Mouse (Mus musculus): Measurements from ENCODE around the gene Gsdma3. TPM values are rescaled to one million over a fixed set of nuclear protein-coding genes. Genes with fewer than 3 reads are reported as not detected.

The Gsdma3 gene
- 25.4 and 31.6 TPM in 2 replicates for total RNA-seq (2021)
- long read RNA-seq, experiment 1, partial matches to known transcripts = 19 of 19 reads
- long read RNA-seq, experiment 1, other reads (novel, unspliced or antisense) = 0 of 19 reads
- long read RNA-seq, experiment 2, partial matches to known transcripts = 3 of 3 reads
- long read RNA-seq, experiment 2, other reads (novel, unspliced or antisense) = 0 of 3 reads

DNA sequence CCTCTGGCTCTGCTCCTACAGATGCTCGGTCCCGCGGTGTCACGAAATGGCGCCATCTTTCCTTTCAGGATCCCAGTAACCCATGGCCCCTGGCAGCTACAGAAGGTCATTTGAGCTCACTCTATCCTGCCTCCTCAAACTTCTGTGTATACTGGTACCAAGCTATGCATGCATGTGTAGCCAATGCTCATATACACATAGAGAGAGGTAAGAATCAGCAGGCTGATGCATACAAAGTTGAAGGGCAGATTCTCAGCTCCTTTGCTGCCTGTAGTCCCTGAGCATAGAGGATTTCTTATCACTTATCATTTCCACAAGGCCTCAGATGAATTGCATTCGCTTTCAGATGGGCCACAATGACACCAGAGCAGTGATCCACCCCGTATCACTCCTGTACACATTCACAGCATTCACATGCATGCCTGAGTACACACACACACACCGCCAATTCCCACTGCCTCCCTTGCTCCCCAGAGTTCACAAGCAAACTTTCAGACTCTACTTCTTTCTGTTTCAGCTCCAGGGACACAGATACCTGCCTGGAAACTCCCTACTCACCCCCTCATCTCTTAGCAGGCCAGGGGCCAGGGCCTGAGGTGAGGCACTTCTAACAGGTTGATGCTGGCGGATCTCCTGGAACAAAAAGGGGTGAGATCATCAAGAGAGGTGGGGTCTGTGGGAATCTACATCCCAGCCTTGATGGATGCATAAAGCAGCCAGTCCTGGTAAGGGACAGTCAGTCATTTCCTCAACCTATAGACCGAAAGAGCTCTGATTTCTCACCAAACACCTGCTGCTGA, at the start of gene Gsdma3, which contains the start of gene Gm12355:
TSS of gene Gsdma3 (plus strand) at position 750 of the 800 bp plus-strand sequence.
TSS of gene Gm12355 (minus strand) at position 51 of the 800 bp plus-strand sequence.
- no peak for DNase-seq

DNA sequence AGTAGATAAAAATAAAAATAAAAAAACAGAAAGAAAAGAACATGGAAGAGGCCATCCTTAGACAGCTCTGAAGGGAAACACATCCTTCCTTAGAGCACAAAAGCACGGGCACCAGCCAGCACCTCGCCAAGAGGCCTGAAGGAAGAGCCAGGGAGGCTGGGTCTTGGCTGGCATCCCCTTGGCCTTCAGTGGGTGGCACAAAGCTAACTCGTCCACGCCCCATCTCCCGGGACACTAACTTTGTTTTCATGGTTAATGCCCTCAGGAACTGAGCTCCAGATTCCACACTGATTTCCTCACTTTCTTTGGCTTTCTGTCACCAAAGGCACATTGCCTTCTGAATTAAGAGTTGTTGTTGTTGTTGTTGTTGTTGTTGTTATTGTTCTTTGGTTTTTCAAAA, 48.4 kb upstream of the Gsdma3 start:
- peak; percentile 75 for DNase-seq

DNA sequence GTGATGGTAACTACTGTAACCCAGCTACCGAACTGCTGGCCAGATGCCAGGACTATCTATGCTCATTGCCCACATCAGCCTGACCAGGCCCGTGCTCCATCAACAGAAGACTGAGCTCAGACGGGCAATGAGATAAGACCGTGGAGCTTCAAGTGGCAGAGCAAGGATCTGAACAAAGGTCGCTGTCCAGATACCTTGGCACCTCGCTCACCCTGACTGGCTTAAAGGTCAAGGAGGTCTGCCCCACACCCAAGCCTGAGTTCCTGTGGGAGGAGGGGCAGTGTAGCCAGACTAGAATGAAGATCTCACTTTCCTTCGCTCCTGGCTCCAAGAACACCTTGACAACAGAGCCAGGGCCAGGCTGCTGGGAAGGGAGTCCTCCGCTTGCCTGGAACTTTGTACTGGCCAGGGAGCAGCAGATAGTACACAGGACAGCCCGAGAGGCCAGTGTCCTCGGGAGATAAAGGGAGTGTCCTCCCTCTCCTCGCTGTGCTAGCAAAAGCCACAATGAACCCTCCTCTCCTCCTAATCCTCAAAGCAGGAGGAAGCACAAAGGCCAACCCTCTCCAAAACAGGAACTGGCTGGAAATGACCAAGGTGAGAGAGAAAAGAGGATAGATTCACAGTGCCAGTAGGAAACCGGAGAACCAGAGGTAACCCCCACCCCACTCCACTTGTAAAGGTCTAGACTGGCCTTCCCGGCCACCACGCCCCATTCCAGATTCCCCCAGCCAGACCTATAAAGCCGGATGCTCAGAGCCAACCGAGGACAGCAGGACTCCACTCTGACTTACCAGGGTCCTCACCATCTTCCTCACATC, 45.6 kb upstream of the Gsdma3 start:
- peak; percentile 73 for DNase-seq

DNA sequence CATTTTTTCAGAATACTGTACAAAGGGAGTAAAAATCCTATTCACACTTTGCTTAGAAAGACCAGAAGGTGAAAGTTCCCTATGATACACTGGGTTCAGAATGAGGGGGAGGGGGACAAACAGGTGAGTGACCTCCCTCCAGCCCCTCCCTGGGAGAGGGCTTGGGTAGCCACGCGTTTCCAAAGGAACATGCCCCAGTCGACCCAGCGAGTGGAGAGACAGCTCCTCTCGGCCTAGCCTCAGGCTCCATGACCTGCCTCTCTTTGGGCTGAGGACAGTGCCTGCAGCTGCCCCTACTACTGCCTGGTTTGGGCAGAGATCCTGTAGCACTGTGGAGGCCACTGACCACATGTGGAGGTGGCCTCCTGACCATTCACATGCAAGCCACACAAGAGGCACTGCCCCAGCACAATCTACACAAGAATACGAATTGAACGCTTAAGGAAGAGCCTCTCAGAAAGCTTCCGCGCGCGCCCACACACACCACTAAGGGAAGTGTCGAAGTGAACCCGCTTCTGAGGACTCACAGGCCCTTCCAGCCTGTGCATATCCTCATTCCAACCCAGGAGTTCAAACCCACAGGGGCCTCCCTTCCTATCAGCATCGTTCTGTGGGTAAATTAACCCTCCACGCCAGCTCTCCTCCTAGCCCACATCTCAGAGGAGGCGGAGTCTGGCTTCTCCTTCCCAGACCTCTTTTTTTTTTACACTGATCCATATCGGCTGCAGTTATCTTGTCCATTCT, 44.7 kb upstream of the Gsdma3 start:
- no peak for DNase-seq

DNA sequence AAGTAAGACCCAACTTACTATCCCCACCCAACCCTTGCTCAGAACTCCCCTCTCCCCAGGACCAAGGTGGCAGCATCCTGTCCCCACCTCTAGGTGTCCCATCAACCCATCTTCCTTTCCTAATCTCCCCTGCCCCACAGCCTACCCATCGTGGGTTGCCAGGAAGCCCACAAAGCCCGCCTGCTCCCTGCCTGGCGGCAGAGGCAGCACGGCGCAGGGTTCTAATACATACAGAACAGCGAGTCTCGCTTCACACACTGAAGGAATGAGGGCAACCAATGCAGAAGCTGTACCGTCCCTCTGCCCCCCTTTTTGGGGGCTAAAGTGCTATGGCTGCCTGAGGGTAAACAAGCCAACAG, 44.2 kb upstream of the Gsdma3 start:
- DNase-seq = no peak

GRCm38 (mm10) chr11:98582551-98583264, 43.5 kb upstream of the Gsdma3 start:
- no peak for DNase-seq

GRCm38 (mm10) chr11:98583265-98583552, 43.0 kb upstream of the Gsdma3 start:
- DNase-seq = no peak

DNA sequence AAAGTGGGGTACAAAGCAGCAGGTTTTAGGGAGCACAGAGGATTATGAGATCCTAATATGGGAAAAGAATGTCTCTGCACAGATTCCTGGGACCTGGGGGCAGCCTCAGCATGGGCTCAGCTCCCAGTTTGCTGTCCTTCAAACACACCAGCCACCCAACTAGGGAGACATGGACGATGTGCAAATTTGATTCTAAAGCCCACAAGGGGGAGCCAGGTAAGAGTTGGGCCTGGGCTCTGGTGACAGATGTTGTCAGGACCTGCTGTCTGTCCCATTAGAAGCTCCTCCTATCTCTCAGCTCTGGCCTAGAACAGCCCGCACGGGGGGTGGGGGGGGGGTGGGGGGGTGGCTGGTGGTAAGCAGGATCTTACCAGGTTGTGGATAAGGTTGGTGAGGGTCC, 42.6 kb upstream of the Gsdma3 start:
- DNase-seq = no peak

- no peak for DNase-seq
Measured at GRCm38 (mm10) chr11:98584146-98584545, 42.0 kb upstream of the Gsdma3 start.

DNA sequence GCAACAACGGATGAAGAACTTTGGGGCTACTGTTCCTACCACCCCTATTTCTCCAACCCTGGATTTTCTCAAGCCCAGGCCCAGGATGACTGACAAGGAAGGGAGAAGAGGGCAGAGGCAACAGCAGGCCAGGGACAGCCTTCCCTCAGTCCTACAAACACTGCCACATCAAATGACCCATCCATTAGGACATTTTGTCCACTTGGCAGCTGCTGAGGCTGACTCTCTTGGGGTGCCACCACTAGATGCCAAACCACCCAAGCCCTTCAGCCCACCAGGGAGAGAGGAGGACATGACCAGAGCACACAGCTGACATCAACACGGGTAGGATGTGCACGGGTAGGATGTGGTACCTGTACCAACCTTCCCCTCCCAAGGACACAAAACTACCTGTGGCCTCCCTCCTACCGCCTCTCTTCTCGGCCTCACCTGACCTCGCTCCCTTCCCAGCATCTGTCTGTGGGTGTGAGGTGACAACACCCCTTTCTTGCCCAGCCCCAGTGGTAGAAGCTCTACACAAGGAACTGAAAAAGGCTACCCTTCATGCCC, 41.5 kb upstream of the Gsdma3 start:
- peak; percentile 57 for DNase-seq

- DNase-seq = peak; percentile 62
Measured at GRCm38 (mm10) chr11:98586087-98586891, 39.9 kb upstream of the Gsdma3 start.

- DNase-seq = peak; percentile 99
Measured at GRCm38 (mm10) chr11:98586892-98587563, 39.1 kb upstream of the Gsdma3 start, which contains the start of gene Ormdl3. Gene Ormdl3 (minus strand): TSS chr11:98587368.

GRCm38 (mm10) chr11:98587684-98588546, 38.2 kb upstream of the Gsdma3 start:
- peak; percentile 89 for DNase-seq

- peak; percentile 66 for DNase-seq
Measured at GRCm38 (mm10) chr11:98588833-98589281, 37.3 kb upstream of the Gsdma3 start.

DNA sequence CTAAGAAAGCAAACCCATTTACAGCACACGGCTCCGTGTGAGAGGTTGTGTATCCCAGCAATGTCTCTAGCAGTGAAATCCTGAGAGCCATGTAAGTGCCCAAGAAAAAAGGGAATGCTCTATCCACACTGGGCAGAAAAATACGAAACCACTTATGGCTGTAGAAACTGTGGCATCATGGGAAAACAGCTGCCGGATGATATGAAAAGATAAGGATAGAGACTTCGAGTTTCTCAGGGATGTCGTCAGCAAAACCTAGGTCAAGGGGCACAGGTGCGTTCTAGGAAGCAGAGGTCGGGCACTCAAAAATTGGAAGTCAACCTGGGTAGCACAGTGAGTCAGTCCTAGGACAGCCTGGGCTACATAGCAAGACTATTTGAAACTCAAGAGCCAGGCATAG, 36.9 kb upstream of the Gsdma3 start:
- DNase-seq = no peak

DNA sequence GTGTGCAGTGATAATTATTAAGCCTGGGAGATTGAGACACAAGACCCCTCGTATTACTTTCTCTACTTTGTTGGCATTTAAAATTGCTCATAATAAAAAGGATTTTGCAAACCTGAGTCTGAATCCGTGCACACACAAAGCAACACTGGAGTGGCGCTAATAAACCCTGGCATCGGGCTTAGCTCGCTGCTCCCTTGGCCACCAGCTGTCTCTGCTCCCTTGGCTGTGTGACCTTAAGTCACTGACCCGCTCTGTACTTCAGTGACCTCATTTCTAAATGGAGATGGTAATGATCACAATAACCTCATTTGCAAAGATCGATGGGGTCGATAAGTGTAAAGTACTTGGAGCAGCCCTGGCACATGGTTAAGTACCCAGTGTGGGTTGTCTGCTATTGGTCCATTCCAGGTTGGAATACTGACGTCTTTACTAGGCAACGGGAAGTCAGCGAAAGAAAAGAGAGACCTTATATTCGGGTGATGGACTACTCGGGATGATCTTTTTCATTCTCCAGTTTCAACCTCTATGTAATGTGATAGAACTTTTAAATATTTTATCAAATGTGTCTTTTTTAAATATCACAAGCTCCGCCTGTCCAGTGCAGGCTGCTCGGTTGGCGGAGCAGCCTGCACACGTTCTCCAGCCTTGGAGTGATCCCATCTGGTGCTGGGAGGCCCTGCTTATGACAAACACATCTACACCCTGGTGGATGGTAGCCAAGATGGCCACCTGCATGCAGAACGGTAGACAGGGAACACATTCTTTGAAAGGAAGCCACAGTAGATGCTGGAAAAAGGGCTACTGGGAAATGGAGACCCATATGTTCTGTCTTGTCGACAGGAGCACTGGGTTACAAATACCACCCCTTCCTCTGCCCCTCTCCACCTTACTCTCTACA, 35.4 kb upstream of the Gsdma3 start:
- no peak for DNase-seq

DNA sequence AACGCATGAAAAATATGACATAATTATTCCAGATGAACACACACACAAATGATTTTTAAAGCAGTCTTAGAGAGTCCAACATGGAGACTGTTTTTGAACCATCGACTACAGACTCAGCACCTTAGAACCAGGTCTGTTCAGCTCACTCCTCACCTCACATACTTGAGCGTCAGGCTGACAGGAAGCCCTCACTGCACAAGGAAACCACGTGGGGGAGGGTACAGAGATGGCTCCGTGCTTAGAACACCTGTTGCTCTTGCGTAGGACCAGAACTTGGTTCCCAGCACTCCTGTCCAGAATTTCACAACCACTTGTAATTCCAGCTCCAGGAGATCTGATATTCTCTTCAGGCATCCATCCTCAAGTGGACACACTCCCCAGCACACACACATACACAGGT, 31.1 kb upstream of the Gsdma3 start:
- no peak for DNase-seq

DNA sequence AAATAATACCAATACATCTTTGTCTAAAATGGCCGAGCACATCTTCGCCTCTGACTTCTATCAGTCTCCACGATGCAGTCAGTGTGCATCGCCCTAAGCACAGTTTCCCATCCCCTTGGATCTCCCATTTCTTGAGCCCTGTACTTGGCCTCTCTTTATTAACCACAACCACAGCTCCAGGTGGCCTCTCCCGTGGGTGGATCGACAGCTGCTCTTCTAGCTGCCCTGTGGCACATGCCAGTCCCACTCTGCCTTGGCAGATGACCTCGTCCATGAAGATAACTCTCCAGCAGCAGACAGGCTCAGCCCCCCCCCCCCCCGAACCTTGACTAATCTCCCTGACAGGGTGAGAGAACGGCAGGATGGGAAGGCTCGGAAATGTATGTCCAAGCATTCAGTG, 30.7 kb upstream of the Gsdma3 start:
- no peak for DNase-seq
